Mouse (Mus musculus) embryonic facial prominence, embryonic 10.5 days (tissue): ENCODE results near the gene Ulk4. TPM values are rescaled to one million over a fixed set of nuclear protein-coding genes. Genes with fewer than 3 reads are reported as not detected.
A peak's percentile ranks its signal among the peaks of the same experiment; 100 is the strongest.

Source experiments
- DNase-seq: peaks from one replicate; pipeline ENCODE4 v3.0.0-alpha.2; 2017; ENCODE audit warnings: low spot score
- H3K27ac ChIP-seq: fragments of 300-500 bp; sonication (generic); replicated peaks from 2 replicates; pipeline ENCODE4 v1.5.1; 2016; ENCODE audit warnings: mild to moderate bottlenecking
- H3K27me3 ChIP-seq: fragments of 300-500 bp; sonication (generic); replicated peaks from 2 replicates; pipeline ENCODE4 v1.6.1; 2016; ENCODE audit warnings: low read depth, mild to moderate bottlenecking; ENCODE audit not compliant: poor library complexity, severe bottlenecking
- H3K36me3 ChIP-seq: fragments of 300-500 bp; sonication (generic); replicated peaks from 2 replicates; pipeline ENCODE4 v1.6.1; 2016; ENCODE audit warnings: mild to moderate bottlenecking, moderate library complexity
- H3K4me1 ChIP-seq: fragments of 300-500 bp; sonication (generic); 2 replicates; pipeline ENCODE4 v1.6.1; 2016
- H3K4me3 ChIP-seq: fragments of 300-500 bp; sonication (generic); 2 replicates; pipeline ENCODE4 v1.5.1; 2016; ENCODE audit warnings: mild to moderate bottlenecking, moderate library complexity
- H3K9me3 ChIP-seq: fragments of 300-500 bp; sonication (generic); 2 replicates; pipeline ENCODE4 v1.6.1; 2016; ENCODE audit warnings: mild to moderate bottlenecking
- WGBS: fragments of 180-500 bp; shearing (Covaris S2); methylation state at CpG from one replicate; pipeline ENCODE4 v1.1.7; 2016; 5-methylcytosine and 5-hydroxymethylcytosine counted together
- polyA plus RNA-seq: library from polyadenylated mRNA; unstranded; fragments of >200 nt; fragmentation: Nextera tagmentation; extraction: Ambion mirVana; gene quantifications from 2 replicates; pipeline ENCODE4 v1.2.1, GENCODE M21; 2016

Gene Ulk4
- polyA plus RNA-seq, 1 experiment from 2014 or later = 140 TPM

- DNase-seq = no peak
- no peaks in the 10 kb centered on the region for H3K9me3 ChIP-seq
- H3K4me3 ChIP-seq = no peak overlapping the region
- H3K4me1 ChIP-seq = peaks cover 3% of the 10 kb centered on the region; the same call in 1 of the 2 replicates
- H3K27me3 ChIP-seq = no peaks in the 10 kb centered on the region
- H3K27ac ChIP-seq = no peak overlapping the region
- 78% methylated on average over 9 of the region's 9 CpGs for WGBS
- H3K36me3 ChIP-seq = no peaks in the 10 kb centered on the region
Observed at GRCm38 (mm10) chr9:121156253-121156831, 120.7 kb downstream of the Ulk4 start.

DNA sequence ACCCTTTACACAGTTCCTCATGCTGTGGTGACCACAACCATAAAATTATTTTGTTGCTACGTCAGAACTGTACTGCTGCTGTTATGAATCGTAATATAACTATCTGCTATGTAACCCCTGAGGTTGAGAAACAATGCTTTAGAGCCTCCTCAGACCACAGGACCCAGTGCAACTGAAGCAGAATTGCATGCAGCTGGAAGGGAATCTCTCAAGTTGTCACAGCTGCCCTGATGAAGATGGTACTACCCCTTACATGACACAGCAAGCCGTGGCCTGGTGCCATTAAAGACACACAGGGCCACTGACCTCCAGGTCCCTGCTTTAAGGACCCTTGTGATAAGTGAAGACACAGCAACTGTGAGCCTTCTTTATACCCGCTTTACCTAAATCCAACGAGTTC is 123.7 kb downstream of the Ulk4 start:
- Histone ChIP-seq H3K36me3 (no peaks in the 10 kb centered on the region), H3K4me1 (peaks cover 21% of the 10 kb centered on the region), H3K9me3 (no peaks in the 10 kb centered on the region), H3K27me3 (no peaks in the 10 kb centered on the region), H3K27ac (no peak overlapping the region), H3K4me3 (no peak overlapping the region)
- DNase-seq = no peak
- WGBS = 89% methylated on average over 5 of the region's 5 CpGs

DNA sequence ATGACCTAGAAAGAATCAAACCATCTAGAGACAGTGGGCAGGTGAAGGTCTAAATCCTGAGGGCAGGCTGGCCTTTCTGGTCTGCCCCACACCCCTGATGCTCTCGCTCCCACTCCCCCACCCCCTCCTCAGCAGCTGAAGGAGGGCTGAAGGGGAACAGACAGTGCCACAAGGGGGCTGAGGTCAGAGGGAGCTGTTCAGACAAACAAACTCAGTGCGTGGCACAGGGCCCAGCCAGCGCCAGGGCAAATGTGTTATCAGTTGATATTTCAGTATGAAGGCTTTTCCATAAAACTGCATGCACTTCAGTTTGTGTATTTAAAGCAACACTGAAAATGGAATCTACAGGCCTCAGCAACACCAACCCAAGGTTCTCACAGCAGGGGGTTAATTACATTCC is 128.4 kb downstream of the Ulk4 start:
- 16% methylated on average over 3 of the region's 3 CpGs for WGBS
- Histone ChIP-seq H3K36me3 (peaks cover 9% of the 10 kb centered on the region), H3K4me1 (peaks cover 22% of the 10 kb centered on the region), H3K27me3 (no peaks in the 10 kb centered on the region), H3K27ac (0 out of 2 replicates have a peak overlapping the region, but pooled peaks have one; percentile 24), H3K9me3 (no peaks in the 10 kb centered on the region), H3K4me3 (no peak overlapping the region)
- DNase-seq = no peak

GRCm38 (mm10) chr9:121143208-121143607 is 133.8 kb downstream of the Ulk4 start:
- Histone ChIP-seq H3K4me1 (peaks cover under 1% of the 10 kb centered on the region), H3K36me3 (peaks cover 9% of the 10 kb centered on the region), H3K9me3 (no peaks in the 10 kb centered on the region), H3K4me3 (no peak overlapping the region), H3K27me3 (no peaks in the 10 kb centered on the region), H3K27ac (no peak overlapping the region)
- DNase-seq = no peak
- WGBS = 87% methylated on average over 6 of the region's 6 CpGs

DNA sequence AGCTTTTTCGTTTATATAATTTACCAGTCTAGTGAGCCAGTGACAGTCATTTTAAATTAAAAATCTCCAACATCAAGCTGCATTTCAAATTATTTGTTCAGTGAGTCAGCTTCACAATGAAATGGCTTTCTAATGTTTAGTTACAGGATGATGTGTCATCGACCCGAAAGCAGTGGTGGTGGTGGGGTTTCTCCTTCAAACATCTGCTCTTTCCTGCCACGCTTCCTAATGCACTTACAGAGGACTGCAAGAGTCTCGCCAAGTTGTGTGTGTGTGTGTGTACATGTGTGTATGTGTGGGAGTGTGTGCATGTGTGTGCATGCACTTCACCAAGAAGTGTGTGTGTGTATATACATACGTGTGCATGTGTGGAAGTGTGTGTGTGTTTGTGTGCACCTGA is 144.4 kb downstream of the Ulk4 start:
- 83% methylated on average over 6 of the region's 6 CpGs for WGBS
- peaks cover 7% of the 10 kb centered on the region for H3K4me1 ChIP-seq
- H3K27ac ChIP-seq = no peak overlapping the region
- no peaks in the 10 kb centered on the region for H3K27me3 ChIP-seq
- no peaks in the 10 kb centered on the region for H3K36me3 ChIP-seq
- no peak overlapping the region for H3K4me3 ChIP-seq
- no peaks in the 10 kb centered on the region for H3K9me3 ChIP-seq
- DNase-seq = no peak

- H3K36me3 ChIP-seq = no peaks in the 10 kb centered on the region
- H3K4me1 ChIP-seq = peaks cover 7% of the 10 kb centered on the region
- H3K4me3 ChIP-seq = no peak overlapping the region
- WGBS = 83% methylated on average over 2 of the region's 2 CpGs
- no peaks in the 10 kb centered on the region for H3K27me3 ChIP-seq
- no peak overlapping the region for H3K27ac ChIP-seq
- DNase-seq = no peak
- H3K9me3 ChIP-seq = no peaks in the 10 kb centered on the region
Observed at GRCm38 (mm10) chr9:121129533-121129932, 147.5 kb downstream of the Ulk4 start.

- Histone ChIP-seq H3K4me1 (peaks cover 7% of the 10 kb centered on the region), H3K27me3 (no peaks in the 10 kb centered on the region), H3K9me3 (no peaks in the 10 kb centered on the region), H3K36me3 (0 out of 2 replicates have a peak, but pooled peaks cover 4% of the 10 kb centered on the region), H3K4me3 (no peak overlapping the region), H3K27ac (no peak overlapping the region)
- no peak for DNase-seq
- WGBS = 86% methylated on average over 8 of the region's 8 CpGs
Observed at GRCm38 (mm10) chr9:121128934-121129333, 148.1 kb downstream of the Ulk4 start.

GRCm38 (mm10) chr9:121127025-121127424 is 150.0 kb downstream of the Ulk4 start:
- Histone ChIP-seq H3K9me3 (no peaks in the 10 kb centered on the region), H3K4me1 (peaks cover 13% of the 10 kb centered on the region), H3K27ac (no peak overlapping the region), H3K27me3 (no peaks in the 10 kb centered on the region), H3K4me3 (no peak overlapping the region), H3K36me3 (0 out of 2 replicates have a peak, but pooled peaks cover 4% of the 10 kb centered on the region)
- 82% methylated on average over 2 of the region's 2 CpGs for WGBS
- no peak for DNase-seq

DNA sequence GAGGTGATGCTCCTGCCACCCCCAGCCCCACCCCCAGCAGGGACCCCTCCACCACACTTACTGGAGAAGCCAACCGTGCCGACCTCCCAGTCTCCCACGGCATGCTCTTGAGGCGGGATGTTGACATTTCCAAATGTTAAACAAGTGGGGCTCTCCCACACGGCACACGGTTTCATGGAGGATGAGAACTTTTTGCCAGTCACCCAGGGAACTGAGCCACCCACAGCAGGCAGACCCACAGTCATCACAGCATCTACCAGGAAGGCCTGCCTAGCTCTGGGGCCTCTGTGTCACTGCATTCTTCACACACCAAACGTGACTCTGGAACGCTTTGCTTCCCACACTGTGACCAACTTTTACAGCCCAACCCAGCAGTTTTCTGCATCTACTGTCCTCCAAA is 152.3 kb downstream of the Ulk4 start:
- no peaks in the 10 kb centered on the region for H3K27me3 ChIP-seq
- H3K4me1 ChIP-seq = peaks cover 8% of the 10 kb centered on the region; the same call in 1 of the 2 replicates
- H3K4me3 ChIP-seq = no peak overlapping the region
- WGBS = 89% methylated on average over 8 of the region's 8 CpGs
- DNase-seq = no peak
- H3K9me3 ChIP-seq = no peaks in the 10 kb centered on the region
- H3K36me3 ChIP-seq = 0 out of 2 replicates have a peak, but pooled peaks cover 4% of the 10 kb centered on the region
- no peak overlapping the region for H3K27ac ChIP-seq

DNA sequence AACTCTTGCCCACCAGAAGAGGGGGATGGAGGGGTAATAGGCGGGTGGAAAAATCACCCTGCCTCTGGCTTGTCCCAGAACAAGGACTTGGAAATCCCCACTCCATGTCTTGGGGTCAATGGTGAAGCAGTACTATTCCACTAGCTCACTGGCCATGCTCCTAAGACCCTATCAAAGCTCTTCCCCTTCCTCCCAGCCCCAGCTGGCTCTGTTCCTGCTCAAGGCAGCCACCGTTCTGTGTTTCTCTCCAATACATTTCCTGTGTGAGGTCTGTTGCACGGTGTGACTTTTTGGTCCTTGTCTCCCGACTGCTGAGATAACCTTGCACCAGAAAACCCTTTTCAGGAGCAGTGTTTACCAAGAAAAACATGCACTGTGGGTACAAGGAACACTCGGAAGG is 155.0 kb downstream of the Ulk4 start:
- H3K27ac ChIP-seq = no peak overlapping the region
- WGBS = 67% methylated on average over 5 of the region's 5 CpGs
- no peak overlapping the region for H3K4me3 ChIP-seq
- H3K4me1 ChIP-seq = peaks cover 8% of the 10 kb centered on the region; the same call in 1 of the 2 replicates
- no peak for DNase-seq
- no peaks in the 10 kb centered on the region for H3K27me3 ChIP-seq
- 0 out of 2 replicates have a peak, but pooled peaks cover 4% of the 10 kb centered on the region for H3K36me3 ChIP-seq
- H3K9me3 ChIP-seq = no peaks in the 10 kb centered on the region

GRCm38 (mm10) chr9:121117936-121118335 is 159.1 kb downstream of the Ulk4 start:
- no peak overlapping the region for H3K27ac ChIP-seq
- no peak for DNase-seq
- H3K36me3 ChIP-seq = no peaks in the 10 kb centered on the region
- H3K27me3 ChIP-seq = no peaks in the 10 kb centered on the region
- H3K4me1 ChIP-seq = peaks cover 8% of the 10 kb centered on the region; the same call in 1 of the 2 replicates
- H3K9me3 ChIP-seq = no peaks in the 10 kb centered on the region
- H3K4me3 ChIP-seq = no peak overlapping the region
- WGBS = 86% methylated on average over 4 of the region's 4 CpGs

DNA sequence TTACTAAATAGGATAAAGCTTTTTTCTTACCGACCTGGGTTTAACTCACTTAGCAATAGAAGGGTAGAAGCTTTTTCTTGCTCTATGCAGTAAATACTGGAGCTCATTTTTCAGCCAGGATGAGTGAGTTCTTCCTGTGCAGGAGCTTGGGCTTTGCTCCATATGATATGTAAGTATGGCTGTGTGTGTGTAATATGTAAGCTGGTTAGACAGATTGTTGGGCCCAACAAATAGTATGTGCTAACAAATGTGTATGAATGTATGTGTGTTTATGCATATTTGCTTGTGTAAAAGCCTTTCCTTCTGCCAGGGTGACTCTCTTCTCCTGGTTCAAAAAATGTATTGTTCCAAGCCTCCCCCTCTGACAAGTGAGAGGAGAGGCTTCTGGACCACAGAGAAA is 164.9 kb downstream of the Ulk4 start:
- Histone ChIP-seq H3K27me3 (peaks cover 7% of the 10 kb centered on the region), H3K4me1 (no peaks in the 10 kb centered on the region), H3K36me3 (no peaks in the 10 kb centered on the region), H3K4me3 (no peak overlapping the region), H3K9me3 (no peaks in the 10 kb centered on the region), H3K27ac (no peak overlapping the region)
- WGBS = 67% methylated on average over 1 of the region's 1 CpGs
- no peak for DNase-seq

GRCm38 (mm10) chr9:121108110-121108509 is 168.9 kb downstream of the Ulk4 start:
- Histone ChIP-seq H3K27ac (no peak overlapping the region), H3K4me1 (no peaks in the 10 kb centered on the region), H3K27me3 (peaks cover 12% of the 10 kb centered on the region), H3K4me3 (no peak overlapping the region), H3K36me3 (no peaks in the 10 kb centered on the region), H3K9me3 (no peaks in the 10 kb centered on the region)
- DNase-seq = peak; percentile 89
- WGBS = 13% methylated on average over 10 of the region's 10 CpGs
